Mouse (Mus musculus) layer of hippocampus, postnatal 25 days (tissue): Measurements from ENCODE around the gene 4930438A08Rik. TPM values are rescaled to one million over a fixed set of nuclear protein-coding genes. Genes with fewer than 3 reads are reported as not detected.

Experiments used
- DNase-seq, 2 experiments: peaks; one replicate each; pipeline ENCODE4 v3.0.0; 2022; ENCODE audit warnings: mixed read lengths in 2 of 2, low spot score in 1 of 2; ENCODE audit errors: extremely low spot score in 1 of 2
- total RNA-seq, 2 experiments: library from RNA; stranded (reverse); gene quantifications; 2 replicates each; pipeline ENCODE4 v1.2.3; 2021

The 4930438A08Rik gene
- total RNA-seq, 2 experiments from 2014 or later, result not detected

GRCm38 (mm10) chr11:58322824-58323569 lies 48.4 kb downstream of the 4930438A08Rik start:
- peak; percentile 90 to 94 for DNase-seq

GRCm38 (mm10) chr11:58323570-58324340 lies 49.2 kb downstream of the 4930438A08Rik start:
- DNase-seq, result no peak

- no peak for DNase-seq
These were observed 50.1 kb downstream of the 4930438A08Rik start for GRCm38 (mm10) chr11:58324614-58325229.

GRCm38 (mm10) chr11:58326781-58327180 lies 52.2 kb downstream of the 4930438A08Rik start:
- no peak for DNase-seq

- no peak for DNase-seq
These were observed 55.3 kb downstream of the 4930438A08Rik start for GRCm38 (mm10) chr11:58329906-58330275.

- peak; percentile 75 to 77 for DNase-seq
These were observed 55.9 kb downstream of the 4930438A08Rik start, which contains the start of the genes Zfp672 and Sh3bp5l for GRCm38 (mm10) chr11:58330276-58331148. Gene Zfp672, minus strand, starts transcription at chr11:58330339. Gene Sh3bp5l, plus strand, starts transcription at chr11:58330724.

- no peak for DNase-seq
These were observed 56.5 kb downstream of the 4930438A08Rik start for GRCm38 (mm10) chr11:58331149-58331495.

GRCm38 (mm10) chr11:58331546-58331945 lies 56.9 kb downstream of the 4930438A08Rik start:
- no peak for DNase-seq

- no peak for DNase-seq
These were observed 60.1 kb downstream of the 4930438A08Rik start for GRCm38 (mm10) chr11:58334746-58335145.

Other genes with a start within 250 kb of the 4930438A08Rik start
- not detected for gene Gm12248, start 181.7 kb upstream of the 4930438A08Rik start, total RNA-seq
- gene Cnot8, start 170.6 kb upstream of the 4930438A08Rik start, total RNA-seq, result 10 to 100 TPM; 52.7 to 54.5 TPM
- 10 to 100 TPM; 19.2 to 20.6 TPM for gene Gemin5, start 106.3 kb upstream of the 4930438A08Rik start, total RNA-seq
- 10 to 100 TPM; 28.3 to 34.8 TPM for gene Mrpl22, start 103.1 kb upstream of the 4930438A08Rik start, total RNA-seq
- gene Igtp, start 75.2 kb upstream of the 4930438A08Rik start, total RNA-seq, result 1 to 10 TPM; 1.2 to 1.5 TPM
- gene Irgm2, start 75.2 kb upstream of the 4930438A08Rik start, total RNA-seq, result 1 to 10 TPM; 1.3 to 2.1 TPM
- 10 to 100 TPM; 19.3 to 28.6 TPM for gene Zfp692, start 32.3 kb downstream of the 4930438A08Rik start, total RNA-seq
- 10 to 100 TPM; 45.9 to 47.7 TPM for gene Zfp672, start 55.5 kb downstream of the 4930438A08Rik start, total RNA-seq
- gene Sh3bp5l, start 55.9 kb downstream of the 4930438A08Rik start, total RNA-seq, result 10 to 100 TPM; 55.1 to 55.8 TPM
- gene Lypd8, start 104.2 kb downstream of the 4930438A08Rik start, total RNA-seq, result under 1 TPM in 1 of 2 experiments, not detected in 1; 0.25 TPM
- gene 1810065E05Rik, start 146.3 kb downstream of the 4930438A08Rik start, total RNA-seq, result not detected
- gene Gm12253, start 157.8 kb downstream of the 4930438A08Rik start, total RNA-seq, result not detected
- not detected for gene Lypd9, start 178.1 kb downstream of the 4930438A08Rik start, total RNA-seq
- not detected for gene Olfr30, start 187.5 kb downstream of the 4930438A08Rik start, total RNA-seq
- gene Olfr332, start 217.8 kb downstream of the 4930438A08Rik start, total RNA-seq, result not detected
- not detected for gene Olfr331, start 227.8 kb downstream of the 4930438A08Rik start, total RNA-seq